10 mouse cellular contexts compared by ENCODE assay signal in genomic region chr11:101697156-101697861, GRCm38 (mm10). TPM values are rescaled to one million over a fixed set of nuclear protein-coding genes. Genes with fewer than 3 reads are reported as not detected.
A peak's percentile ranks its signal among the peaks of the same experiment; 100 is the strongest.
DNase-seq lines count a peak whose midpoint lies in the region; ATAC-seq and TF ChIP-seq lines count a peak whose summit lies in the region.
"Had no signal": no experiment of that assay in that cellular context is flagged by ENCODE, and none has a peak within 500 bp of the region (broad histone marks: within the 10 kb centered on the region; RNA-seq: fewer than 3 reads in every experiment).

No protein-coding gene starts in this region.

- no peak overlapping the region for H3K4me2 ChIP-seq in hindbrain, embryonic 16.5 days (ENCODE audit: low read length)
- H3K4me2 ChIP-seq in forebrain, postnatal 0 days (ENCODE audit: low read depth), result no peak overlapping the region

- no peak for TF ChIP-seq RAD21 in MEL (IDR thresholded peaks at IDR 0.05; ENCODE audit: low read depth, low read length)

- H3K9me3 ChIP-seq in hindbrain, embryonic 10.5 days, result peaks cover 3% of the 10 kb centered on the region; the same call in 1 of the 2 replicates
- H3K9me3 ChIP-seq in hindbrain, embryonic 16.5 days (ENCODE audit: control insufficient read depth, low read length), result no peaks in the 10 kb centered on the region
- H3K9me3 ChIP-seq in MEL (replicated peaks; ENCODE audit: insufficient read depth, low read length), result no peaks in the 10 kb centered on the region
- H3K9me3 ChIP-seq in forebrain, postnatal 0 days (ENCODE audit: low read length), result no peaks in the 10 kb centered on the region
- H3K9me3 ChIP-seq: hindbrain, embryonic 15.5 days; limb, embryonic 15.5 days had no signal

- H3K27me3 ChIP-seq in hindbrain, embryonic 10.5 days (ENCODE audit: insufficient read depth, poor library complexity, severe bottlenecking), result no peaks in the 10 kb centered on the region
- no peaks in the 10 kb centered on the region for H3K27me3 ChIP-seq in hindbrain, embryonic 16.5 days (replicated peaks; ENCODE audit: control insufficient read depth, insufficient read depth, low read length)
- H3K27me3 ChIP-seq in MEL (ENCODE audit: control insufficient read depth in 1 of 2, insufficient read depth in 2 of 2, low read length in 2 of 2), result peaks cover 4 to 7% of the 10 kb centered on the region in 2 experiments
- no peaks in the 10 kb centered on the region for H3K27me3 ChIP-seq in forebrain, postnatal 0 days (ENCODE audit: insufficient read depth, low read length)
- no peaks in the 10 kb centered on the region for H3K27me3 ChIP-seq in cerebellum, adult 2 months (ENCODE audit: control insufficient read depth, insufficient read depth, low read length)
- H3K27me3 ChIP-seq: hindbrain, embryonic 15.5 days; limb, embryonic 15.5 days had no signal

- no peak overlapping the region for H3K9ac ChIP-seq in hindbrain, embryonic 16.5 days (ENCODE audit: low read depth, low read length)
- H3K9ac ChIP-seq in MEL (ENCODE audit: control insufficient read depth, low read depth, low read length, poor library complexity, severe bottlenecking), result no peak overlapping the region
- H3K9ac ChIP-seq in forebrain, postnatal 0 days, result no peak overlapping the region
- H3K9ac ChIP-seq: limb, embryonic 15.5 days had no signal

- no peak for DNase-seq in hindbrain, embryonic 10.5 days (ENCODE audit: low spot score)
- peak; percentile 19 for DNase-seq in MEL (ENCODE audit: low read depth, low spot score)
- DNase-seq in forebrain, postnatal 0 days, result no peak
- DNase-seq in naive thymus-derived CD4-positive, alpha-beta T cell, adult 2 months (ENCODE audit: low read depth), result peak; percentile 10
- no peak for DNase-seq in urinary bladder, postnatal 10 days (ENCODE audit: low spot score)
- no peak for DNase-seq in spleen, postnatal 14 days (ENCODE audit: low spot score in 2 of 2)
- no peak for DNase-seq in cerebellum, adult 2 months

- no peaks in the 10 kb centered on the region for H3K36me3 ChIP-seq in hindbrain, embryonic 10.5 days
- no peaks in the 10 kb centered on the region for H3K36me3 ChIP-seq in hindbrain, embryonic 16.5 days (ENCODE audit: control insufficient read depth, insufficient read depth, low read length)
- H3K36me3 ChIP-seq in MEL (ENCODE audit: control insufficient read depth in 1 of 2, insufficient read depth in 2 of 2, low read length in 2 of 2), result no peaks in the 10 kb centered on the region
- no peaks in the 10 kb centered on the region for H3K36me3 ChIP-seq in forebrain, postnatal 0 days (ENCODE audit: insufficient read depth)
- H3K36me3 ChIP-seq: hindbrain, embryonic 15.5 days; limb, embryonic 15.5 days had no signal

- WGBS in hindbrain, embryonic 10.5 days, result 92% methylated on average over 9 of the region's 9 CpGs
- WGBS in hindbrain, embryonic 16.5 days, result 94% methylated on average over 9 of the region's 9 CpGs
- 95% methylated on average over 9 of the region's 9 CpGs for WGBS in forebrain, postnatal 0 days
- 92% methylated on average over 9 of the region's 9 CpGs for WGBS in cerebellum, adult 2 months

- no peak for TF ChIP-seq POLR2A in MEL (IDR thresholded peaks at IDR 0.05; ENCODE audit: control insufficient read depth in 1 of 2, insufficient read depth in 1 of 2, low read depth in 1 of 2, low read length in 2 of 2, poor library complexity in 1 of 2)
- no peak for TF ChIP-seq POLR2A in cerebellum, adult 2 months (IDR thresholded peaks at IDR 0.05; ENCODE audit: borderline replicate concordance, insufficient read depth, low read length)

- H3K4me3 ChIP-seq in hindbrain, embryonic 10.5 days, result no peak overlapping the region
- H3K4me3 ChIP-seq in hindbrain, embryonic 16.5 days (ENCODE audit: low read length), result no peak overlapping the region
- H3K4me3 ChIP-seq in MEL (ENCODE audit: control insufficient read depth in 1 of 2, insufficient read depth in 1 of 2, low read depth in 2 of 2, low read length in 2 of 2), result no peak overlapping the region
- H3K4me3 ChIP-seq in forebrain, postnatal 0 days (ENCODE audit: low read depth, low read length), result no peak overlapping the region
- no peak overlapping the region for H3K4me3 ChIP-seq in cerebellum, adult 2 months (replicated peaks; ENCODE audit: insufficient read depth, low read depth, low read length)
- H3K4me3 ChIP-seq: hindbrain, embryonic 15.5 days had no signal

- no peaks in the 10 kb centered on the region for H3K79me2 ChIP-seq in MEL (ENCODE audit: control insufficient read depth, insufficient read depth, low read length, poor library complexity)

- no peak for TF ChIP-seq CTCF in MEL (IDR thresholded peaks at IDR 0.05 in 2 of 3, conservative IDR thresholded peaks at IDR 0.05 in 1 of 3; ENCODE audit: control insufficient read depth in 1 of 3, insufficient read depth in 1 of 3, low read depth in 2 of 3, low read length in 3 of 3, poor library complexity in 1 of 3, severe bottlenecking in 1 of 3)
- TF ChIP-seq CTCF in forebrain, postnatal 0 days (IDR thresholded peaks at IDR 0.05; ENCODE audit: low read depth), result no peak
- no peak for TF ChIP-seq CTCF in cerebellum, adult 2 months (IDR thresholded peaks at IDR 0.05; ENCODE audit: borderline replicate concordance, insufficient read depth, low read depth, low read length)

- TF ChIP-seq EP300 in MEL (IDR thresholded peaks at IDR 0.05; ENCODE audit: low read depth in 1 of 2, low read length in 2 of 2), result no peak

- no peak for ATAC-seq in hindbrain, embryonic 16.5 days
- no peak for ATAC-seq in forebrain, postnatal 0 days

- H3K4me1 ChIP-seq in hindbrain, embryonic 10.5 days (replicated peaks), result peaks cover 34% of the 10 kb centered on the region
- peaks cover 15% of the 10 kb centered on the region for H3K4me1 ChIP-seq in hindbrain, embryonic 16.5 days (ENCODE audit: control insufficient read depth, insufficient read depth, low read depth, low read length)
- no peaks in the 10 kb centered on the region for H3K4me1 ChIP-seq in MEL (ENCODE audit: control insufficient read depth in 1 of 2, insufficient read depth in 2 of 2, low read length in 2 of 2)
- H3K4me1 ChIP-seq in forebrain, postnatal 0 days (ENCODE audit: insufficient read depth), result peaks cover 23% of the 10 kb centered on the region
- H3K4me1 ChIP-seq in cerebellum, adult 2 months (ENCODE audit: control insufficient read depth, insufficient read depth, low read length), result peaks cover 11% of the 10 kb centered on the region

- H3K27ac ChIP-seq in hindbrain, embryonic 10.5 days, result peak overlapping the region; percentile 91
- no peak overlapping the region for H3K27ac ChIP-seq in hindbrain, embryonic 16.5 days (ENCODE audit: low read depth, low read length)
- H3K27ac ChIP-seq in MEL (ENCODE audit: control insufficient read depth, low read depth, low read length), result no peak overlapping the region
- H3K27ac ChIP-seq in forebrain, postnatal 0 days (ENCODE audit: low read depth, low read length), result peak overlapping the region; percentile 82
- no peak overlapping the region for H3K27ac ChIP-seq in cerebellum, adult 2 months (ENCODE audit: insufficient read depth, low read length)

TF ChIP-seq in MEL, 35 proteins besides CTCF, POLR2A, EP300 and RAD21:
- TF ChIP-seq JUND (IDR thresholded peaks at IDR 0.05; ENCODE audit: low read depth, low read length), result no peak
- TF ChIP-seq TAL1 (IDR thresholded peaks at IDR 0.05; ENCODE audit: low read length), result peak; percentile 35
- TF ChIP-seq MAZ (IDR thresholded peaks at IDR 0.05; ENCODE audit: low read depth, low read length), result no peak
- TF ChIP-seq TCF12 (IDR thresholded peaks at IDR 0.05; ENCODE audit: low read depth, low read length), result peak; percentile 31; the same call in 1 of the 2 replicates
- no peak for TF ChIP-seq USF1 (IDR thresholded peaks at IDR 0.05; ENCODE audit: low read depth, low read length)
- TF ChIP-seq NELFE (IDR thresholded peaks at IDR 0.05; ENCODE audit: low read depth, low read length), result no peak

RNA-seq across cellular contexts. Expression of gene Arl4d, which starts 32.0 kb away (rescaled TPM):
- polyA plus RNA-seq in hindbrain, embryonic 10.5 days (2016; fragmentation: Nextera tagmentation; extraction: Ambion mirVana), result 7.9 and 9.4 TPM in 2 replicates
- 7.6 and 7.7 TPM in 2 replicates for polyA plus RNA-seq in hindbrain, embryonic 16.5 days (2015; fragmentation: Nextera tagmentation; extraction: Ambion mirVana)
- 0.23 and 0.33 TPM in 2 replicates for total RNA-seq in MEL (2012; rRNA removed)
- under 1 TPM in 1 of 2 experiments, not detected in 1; 0.17 TPM for polyA plus RNA-seq in MEL (2012; ENCODE audit: insufficient read depth in 1 of 2, insufficient read length in 2 of 2, low read depth in 1 of 2, low replicate concordance in 2 of 2, missing spikeins in 1 of 2)
- total RNA-seq in forebrain, postnatal 0 days (2014; rRNA removed), result 22.5 and 28.3 TPM in 2 replicates
- 13.4 and 15.7 TPM in 2 replicates for polyA plus RNA-seq in forebrain, postnatal 0 days (2015; fragmentation: Nextera tagmentation; extraction: Ambion mirVana)
- 14.5 and 16.6 TPM in 2 replicates for polyA plus RNA-seq in cerebellum, adult 2 months (2012; rRNA removed)

RNA-seq across cellular contexts. Expression of gene Dhx8, which starts 35.4 kb away (rescaled TPM):
- 37.1 and 42.2 TPM in 2 replicates for polyA plus RNA-seq in hindbrain, embryonic 10.5 days (2016; fragmentation: Nextera tagmentation; extraction: Ambion mirVana)
- polyA plus RNA-seq in hindbrain, embryonic 16.5 days (2015; fragmentation: Nextera tagmentation; extraction: Ambion mirVana), result 25.6 and 28.5 TPM in 2 replicates
- total RNA-seq in MEL (2012; rRNA removed), result 33.1 and 34.3 TPM in 2 replicates
- polyA plus RNA-seq in MEL (2012; ENCODE audit: insufficient read depth in 1 of 2, insufficient read length in 2 of 2, low read depth in 1 of 2, low replicate concordance in 2 of 2, missing spikeins in 1 of 2), result 10 to 100 TPM in 1 of 2 experiments, not detected in 1; 44.7 TPM
- total RNA-seq in forebrain, postnatal 0 days (2014; rRNA removed), result 26.5 and 33.3 TPM in 2 replicates
- polyA plus RNA-seq in forebrain, postnatal 0 days (2015; fragmentation: Nextera tagmentation; extraction: Ambion mirVana), result 18.8 and 25.0 TPM in 2 replicates
- polyA plus RNA-seq in cerebellum, adult 2 months (2012; rRNA removed), result 27.4 and 28.9 TPM in 2 replicates

Comparison
In these comparisons a context has a peak if more than half of its experiments do, and no peak if none do; other contexts are left out.
1. H3K27ac ChIP-seq: peak in hindbrain, embryonic 10.5 days (single experiment) and forebrain, postnatal 0 days (single experiment); none in hindbrain, embryonic 16.5 days (single experiment), MEL (single experiment) and cerebellum, adult 2 months (single experiment).
2. DNase-seq: peak in MEL (single experiment) and naive thymus-derived CD4-positive, alpha-beta T cell, adult 2 months (single experiment); none in hindbrain, embryonic 10.5 days (single experiment), forebrain, postnatal 0 days (single experiment), urinary bladder, postnatal 10 days (single experiment), spleen, postnatal 14 days (0 of 2) and cerebellum, adult 2 months (0 of 2).